Mouse (Mus musculus) left cerebral cortex, adult 2 months (tissue): ENCODE results near the gene Ogfod3. TPM values are rescaled to one million over a fixed set of nuclear protein-coding genes. Genes with fewer than 3 reads are reported as not detected.

Source experiments
- DNase-seq, 2 experiments: peaks; one replicate each; pipeline ENCODE4 v3.0.0; 2021 to 2022; ENCODE audit warnings: low spot score in 2 of 2, mixed read lengths in 1 of 2; ENCODE audit errors: extremely low spot score in 1 of 2
- H3K27ac ChIP-seq: fragments of 200-600 bp; 2 replicates; pipeline ENCODE4 v1.8.1; 2022
- H3K4me3 ChIP-seq: fragments of 200-600 bp; 2 replicates; pipeline ENCODE4 v1.8.1; 2022
- CTCF ChIP-seq: fragments of 200-600 bp; IDR thresholded peaks from 2 replicates; pipeline ENCODE4 v1.8.1; 2022; ENCODE audit warnings: antibody characterized with exemption, mild to moderate bottlenecking, moderate library complexity
- intact Hi-C: fragments of 180-260 bp; cut with DNase I; formaldehyde crosslinking; loops from one replicate; pipeline ENCODE4 v1.15.1; 2025
- long read RNA-seq, 2 experiments: library from polyadenylated mRNA; stranded (forward); transcript quantifications; one replicate each; pipeline ENCODE4 v2.0.0; 2021; ENCODE audit warnings: borderline mapping rate in 2 of 2
- total RNA-seq, 2 experiments: library from RNA; stranded (reverse); gene quantifications; 2 replicates each; pipeline ENCODE4 v1.2.3; 2021

Gene Ogfod3
- total RNA-seq = 1 to 10 TPM; 7.2 TPM
- long read RNA-seq, experiment 1, transcript Ogfod3-201 (9 exons, 1,308 nt) = major isoform, 5 of 6 reads
- long read RNA-seq, experiment 1, partial matches to known transcripts = 0 of 6 reads
- long read RNA-seq, experiment 1, other reads (novel, unspliced or antisense) = 1 of 6 reads
- long read RNA-seq, experiment 2, partial matches to known transcripts = 0 of 4 reads
- long read RNA-seq, experiment 2, other reads (novel, unspliced or antisense) = 0 of 4 reads

DNA sequence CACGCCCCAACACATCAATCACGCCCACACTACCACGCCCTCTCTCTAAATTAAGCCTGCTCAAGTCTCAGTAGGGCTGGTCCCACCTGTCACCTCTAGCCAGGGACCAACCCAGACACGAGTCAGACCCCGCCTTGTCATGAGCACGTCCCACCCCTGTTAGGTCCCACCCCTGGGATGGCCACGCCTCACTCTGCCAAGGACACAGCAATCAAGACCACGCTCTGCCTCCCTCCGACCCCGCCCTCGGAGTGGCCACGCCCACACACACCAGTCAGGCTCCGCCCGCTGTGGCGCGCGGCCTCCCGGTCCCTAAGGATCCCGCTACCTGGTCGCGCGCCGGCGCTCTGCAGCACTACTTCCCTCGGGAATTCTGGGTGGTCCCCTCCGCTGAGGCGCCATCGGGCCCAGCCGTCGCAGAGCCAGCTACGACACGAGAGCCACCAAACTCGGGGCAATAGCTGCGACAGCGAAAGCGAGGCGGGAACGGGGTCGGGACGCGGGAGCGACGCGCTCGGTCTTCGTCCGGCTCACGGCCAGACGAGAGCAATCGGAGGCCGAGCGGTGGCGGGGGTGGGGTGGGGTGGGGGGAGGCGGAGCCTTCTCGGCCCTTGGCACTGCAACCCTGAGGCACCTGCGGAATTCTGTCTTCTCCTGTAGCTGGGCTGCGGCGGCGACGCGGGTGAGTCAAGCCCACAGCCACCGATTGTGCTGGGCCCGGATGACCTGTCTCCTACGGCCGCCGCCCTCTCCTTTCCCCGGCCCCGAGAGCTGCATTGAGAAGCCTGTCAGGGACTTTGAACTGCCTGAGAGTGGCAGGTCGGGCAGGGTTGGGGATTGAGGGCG is at the start of gene Ogfod3, which contains the start of gene Hexdc:
TSS of gene Ogfod3 (minus strand) at position 551 of the 846 bp plus-strand sequence.
TSS of gene Hexdc (plus strand) at position 273 of the 846 bp plus-strand sequence.
- Histone ChIP-seq H3K4me3 (peak within 1 kb of the TSS; percentile 93), H3K27ac (peak within 1 kb of the TSS; percentile 94)
- TF ChIP-seq CTCF = no peak
- intact Hi-C loops = no loop called here
- peak; percentile 90 to 91 for DNase-seq

DNA sequence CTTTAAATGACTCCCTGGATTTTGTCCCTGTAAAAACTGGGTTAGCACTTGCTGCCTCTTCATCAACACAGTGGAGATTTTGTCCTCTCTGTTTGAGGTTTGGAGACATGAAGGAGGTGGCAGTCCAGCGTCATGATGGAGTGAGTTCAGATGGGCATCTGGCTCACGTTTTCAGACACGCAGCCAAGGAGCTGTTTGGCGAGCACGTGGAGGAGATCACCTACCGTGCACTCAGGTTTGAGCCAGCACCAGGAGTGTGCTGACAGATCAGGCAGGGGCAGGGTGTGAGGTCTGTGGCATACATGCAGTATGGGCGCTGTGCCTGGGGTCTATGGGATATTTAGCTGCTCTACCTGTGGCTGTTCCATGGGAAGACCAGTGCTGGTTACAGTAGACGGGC is 45.7 kb upstream of the Ogfod3 start:
- DNase-seq = no peak
- Histone ChIP-seq H3K27ac (no peak overlapping the region), H3K4me3 (no peak overlapping the region)
- intact Hi-C loops = no loop called here
- no peak for TF ChIP-seq CTCF

DNA sequence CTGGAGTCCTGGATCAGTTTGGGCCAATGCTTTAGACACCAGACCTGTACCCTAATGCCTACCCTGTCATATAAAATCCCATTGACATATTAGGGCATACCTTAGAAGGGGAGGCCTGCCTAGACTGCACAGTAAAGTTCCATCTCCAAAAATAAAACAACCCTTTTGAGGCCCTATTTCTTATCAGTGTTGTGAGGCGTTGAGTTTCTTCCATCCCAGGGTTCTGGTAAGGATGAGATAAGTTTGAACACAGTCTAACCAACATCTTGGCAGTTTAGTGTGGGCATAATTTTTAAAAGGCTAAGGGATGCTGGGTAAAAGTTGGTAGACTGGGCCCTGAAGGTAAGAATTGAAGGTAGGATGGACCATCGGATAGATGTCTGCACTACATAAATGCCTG is 35.2 kb upstream of the Ogfod3 start:
- no peak for DNase-seq
- no peak overlapping the region for H3K4me3 ChIP-seq
- TF ChIP-seq CTCF = no peak
- H3K27ac ChIP-seq = no peak overlapping the region
- intact Hi-C loops = loop anchor here (5.0 to 10.0 kb wide), 2 partner anchors 113 to 195 kb away; partner anchors contain the start of genes Fn3k and Wdr45b

DNA sequence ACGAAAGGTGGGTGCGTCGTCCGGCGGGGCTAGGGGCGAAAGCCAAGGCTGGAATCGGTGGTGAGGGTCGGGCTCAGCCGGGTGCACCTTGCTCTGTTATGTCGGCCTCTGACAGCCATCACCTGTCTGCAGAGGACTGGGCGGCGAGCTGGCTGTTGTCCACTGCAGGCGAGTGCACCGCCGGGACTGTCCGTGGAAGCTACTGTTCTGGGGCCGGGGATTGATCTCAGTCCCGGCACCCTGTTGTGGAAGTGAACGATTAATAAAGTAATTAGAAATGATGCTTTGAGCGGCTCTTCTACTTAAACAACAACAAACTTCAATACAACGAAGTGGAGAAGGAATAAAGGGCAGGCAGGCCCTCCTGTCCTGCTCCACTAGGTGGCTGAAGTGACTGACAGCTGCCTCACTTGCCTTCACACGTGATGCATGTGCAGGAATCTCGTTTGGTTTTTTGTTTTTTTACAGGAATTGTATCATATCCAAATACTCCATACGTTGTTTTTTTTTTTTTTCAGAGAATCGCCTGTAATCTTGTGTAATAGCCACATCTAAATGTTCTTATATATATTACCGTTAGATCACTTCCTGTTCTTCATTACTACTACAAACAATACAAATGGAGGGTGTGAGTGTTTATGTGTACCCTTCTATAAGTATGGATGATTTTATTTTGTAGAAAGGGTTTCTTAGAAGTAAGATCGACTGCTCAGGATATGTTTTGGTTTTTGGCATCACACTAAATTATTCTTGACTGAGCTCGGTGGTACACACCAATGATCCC is 33.0 kb upstream of the Ogfod3 start:
- no peak for DNase-seq
- Histone ChIP-seq H3K27ac (peak overlapping the region; percentile 92), H3K4me3 (peak overlapping the region; percentile 85)
- intact Hi-C loops = loop anchor here (5.0 to 10.0 kb wide), 2 partner anchors 115 to 197 kb away; partner anchors contain the start of genes Fn3k and Wdr45b
- TF ChIP-seq CTCF = peak; percentile 36

DNA sequence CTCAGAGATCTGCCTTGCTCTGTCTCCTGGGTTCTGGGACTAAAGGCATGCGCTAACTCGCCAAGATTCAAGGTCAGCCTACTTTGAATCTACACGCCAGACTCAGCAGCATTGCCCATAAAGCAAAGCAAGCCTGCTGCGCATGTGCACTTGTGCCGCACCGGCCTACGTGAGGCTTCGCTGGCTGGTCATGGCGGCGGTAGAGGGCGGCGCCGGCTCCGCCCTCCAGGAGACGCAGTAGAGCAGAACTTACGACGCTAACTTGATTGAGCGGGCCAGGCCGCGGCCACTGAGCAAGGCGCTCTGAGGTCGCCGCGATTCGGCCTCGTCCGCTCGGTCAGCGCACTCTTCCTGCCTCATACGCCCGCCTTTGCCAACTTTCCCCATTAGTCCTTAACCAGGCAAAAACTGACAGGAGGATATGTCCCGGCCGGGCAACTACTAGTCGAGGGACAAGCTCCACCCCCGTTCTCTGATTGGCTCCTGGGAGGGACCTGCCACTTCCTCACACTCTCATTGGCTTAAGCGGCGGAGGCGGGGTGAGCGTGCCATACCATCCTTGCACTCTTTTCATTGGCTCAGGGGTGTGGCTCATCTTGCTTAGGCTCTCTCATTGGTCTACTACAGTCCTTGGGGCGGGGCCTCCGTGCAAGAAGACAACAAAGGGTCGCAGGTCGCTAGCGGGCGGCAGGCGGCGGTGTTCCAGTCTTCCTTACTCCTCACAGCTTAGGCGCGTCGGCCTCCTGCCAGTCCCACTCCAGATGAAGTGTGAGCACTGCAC is 32.2 kb upstream of the Ogfod3 start, which contains the start of gene Narf:
TSS of gene Narf (plus strand) at position 690 of the 781 bp plus-strand sequence.
- peak; percentile 41 for TF ChIP-seq CTCF
- DNase-seq = peak; percentile 94 to 99
- intact Hi-C loops = loop anchor here (5.0 to 10.0 kb wide), 2 partner anchors 116 to 198 kb away; partner anchors contain the start of genes Fn3k and Wdr45b
- Histone ChIP-seq H3K27ac (peak within 1 kb of the TSS; percentile 99), H3K4me3 (peak within 1 kb of the TSS; percentile 85)

DNA sequence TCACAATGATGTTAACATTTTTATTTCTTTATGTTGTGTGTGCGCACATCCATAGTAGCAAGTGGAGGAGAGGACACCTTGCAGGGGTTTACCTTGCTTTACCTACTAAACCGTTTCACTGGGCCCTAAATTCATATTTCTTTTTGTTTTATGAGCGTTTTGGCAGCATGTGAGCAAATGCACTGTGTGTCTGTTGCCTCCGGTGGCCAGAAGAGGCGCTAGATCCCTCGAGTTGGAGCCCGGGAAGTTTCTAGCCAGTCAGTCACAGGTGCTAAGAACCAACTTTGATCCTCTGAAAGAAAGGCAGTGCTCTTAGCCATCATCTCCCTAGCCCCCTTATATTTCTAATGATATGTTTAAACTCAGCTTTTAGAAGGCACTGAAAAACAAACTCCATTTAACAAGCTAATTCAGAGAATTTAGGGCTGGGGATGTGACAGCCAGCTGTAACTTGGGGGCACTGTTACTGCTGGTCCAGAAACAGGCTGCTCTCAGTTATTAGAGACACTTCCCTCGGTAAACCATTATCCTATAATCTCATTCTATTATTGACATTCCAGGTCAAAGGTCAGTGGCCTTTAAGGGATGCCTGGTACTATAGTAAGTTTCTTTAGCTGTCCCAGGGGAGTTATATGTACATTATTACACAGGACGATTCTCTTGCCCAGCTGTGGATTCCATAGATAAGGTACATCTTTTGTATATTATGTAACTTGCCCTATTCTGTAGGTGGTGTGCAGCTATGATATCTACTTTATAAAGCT is 31.1 kb upstream of the Ogfod3 start:
- peak overlapping the region; percentile 99 for H3K27ac ChIP-seq
- no peak for DNase-seq
- intact Hi-C loops = loop anchor here (5.0 to 10.0 kb wide), 2 partner anchors 117 to 199 kb away; partner anchors contain the start of genes Fn3k and Wdr45b
- H3K4me3 ChIP-seq = no peak overlapping the region
- peak; percentile 57 for TF ChIP-seq CTCF

DNA sequence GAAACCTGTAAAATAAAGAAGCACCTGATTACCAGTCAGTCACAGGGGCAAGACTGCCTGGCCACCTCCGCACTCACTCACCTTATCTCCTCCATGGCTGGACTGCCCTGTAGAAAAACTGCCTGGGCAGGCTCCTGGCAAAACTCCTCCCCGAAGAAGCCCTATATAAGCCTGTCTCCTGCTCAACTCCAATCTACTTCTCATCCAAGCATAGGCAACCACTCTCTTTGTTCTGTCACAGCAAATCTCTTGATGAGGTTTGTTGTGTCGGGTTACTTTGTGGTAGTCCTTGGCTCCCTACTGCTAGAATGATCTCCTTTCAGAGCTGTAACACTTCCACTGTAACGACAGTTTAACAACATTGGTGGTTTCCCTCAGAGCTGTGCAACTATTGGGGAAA is 28.2 kb upstream of the Ogfod3 start:
- no peak overlapping the region for H3K27ac ChIP-seq
- intact Hi-C loops = loop anchor here (10.0 kb wide), 1 partner anchor 202 kb away; the partner anchor contains the start of gene Fn3k
- DNase-seq = no peak
- H3K4me3 ChIP-seq = no peak overlapping the region
- TF ChIP-seq CTCF = no peak

DNA sequence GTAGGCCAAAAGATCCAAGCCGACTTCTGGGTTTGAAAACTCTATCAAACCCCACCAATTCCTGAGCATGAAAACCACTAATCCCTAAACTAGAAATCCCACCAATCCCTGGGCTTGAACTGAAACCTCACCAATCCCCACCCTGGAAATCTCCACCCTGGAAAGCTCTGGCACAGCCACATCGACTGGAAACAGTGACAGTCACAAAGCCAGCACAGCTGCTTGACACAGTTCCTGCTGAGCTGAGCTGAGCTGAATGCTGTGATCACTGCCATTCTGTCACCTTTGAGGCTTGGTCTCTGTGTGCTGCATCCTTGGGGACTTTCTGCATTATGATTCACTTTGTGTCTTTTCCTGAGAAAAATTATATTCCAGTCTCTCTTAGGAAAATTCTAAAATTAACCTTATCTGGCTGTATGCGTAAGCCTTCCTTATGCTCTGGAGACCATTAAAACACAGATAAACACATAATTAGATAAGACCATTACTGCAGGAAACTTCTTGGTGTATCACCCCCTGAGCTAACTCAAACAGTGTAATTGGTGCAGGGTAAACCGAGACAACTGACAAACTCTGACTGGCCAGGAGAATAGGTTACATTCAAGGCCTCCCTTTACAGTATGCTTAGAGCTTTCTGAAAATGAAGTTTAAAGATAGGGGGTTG is 27.2 kb upstream of the Ogfod3 start:
- intact Hi-C loops = loop anchor here (10.0 kb wide), 1 partner anchor 203 kb away; the partner anchor contains the start of gene Fn3k
- no peak for DNase-seq

DNA sequence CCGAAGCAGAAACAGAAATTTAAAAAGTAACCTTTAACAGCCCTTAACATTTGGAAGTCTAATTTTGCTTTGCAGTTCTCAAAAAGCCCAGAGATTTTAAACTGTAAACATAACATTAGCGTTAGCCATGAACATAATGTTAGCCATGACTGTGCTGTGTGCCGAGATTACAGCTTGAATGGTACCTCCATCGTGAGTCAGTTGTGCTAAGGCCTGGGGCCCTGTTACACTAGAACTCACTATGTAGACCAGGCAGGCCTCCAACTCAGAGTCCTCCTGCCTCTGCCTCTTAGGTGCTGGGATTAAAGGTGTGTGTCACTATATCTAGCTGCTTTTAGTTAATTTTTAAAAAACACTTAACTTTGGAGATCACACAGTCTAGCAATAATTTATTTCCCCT is 26.7 kb upstream of the Ogfod3 start:
- TF ChIP-seq CTCF = no peak
- Histone ChIP-seq H3K27ac (peak overlapping the region; percentile 4; the same call in 1 of the 2 replicates), H3K4me3 (no peak overlapping the region)
- intact Hi-C loops = loop anchor here (10.0 kb wide), 1 partner anchor 204 kb away; the partner anchor contains the start of gene Fn3k
- no peak for DNase-seq

More for the DNA sequence above, 27.2 kb upstream of the Ogfod3 start:
- no peak for TF ChIP-seq CTCF
- Histone ChIP-seq H3K4me3 (no peak overlapping the region), H3K27ac (peak overlapping the region; percentile 4)
